Mouse (Mus musculus) gastrocnemius, postnatal 14 days (tissue): ENCODE measurements around the gene Serpinf1. TPM values are rescaled to one million over a fixed set of nuclear protein-coding genes. Genes with fewer than 3 reads are reported as not detected.
A peak's percentile ranks its signal among the peaks of the same experiment; 100 is the strongest.

ENCODE experiments used
- DNase-seq: peaks from one replicate; pipeline ENCODE4 v3.0.0; 2021; ENCODE audit warnings: mixed read lengths
- intact Hi-C: fragments of 180-260 bp; cut with DNase I; formaldehyde crosslinking; loops from one replicate; pipeline ENCODE4 v1.15.1; 2025; ENCODE audit warnings: low total_unique reads
- total RNA-seq, 2 experiments: library from RNA; stranded (reverse); gene quantifications; 2 replicates each; pipeline ENCODE4 v1.2.3; 2021

The Serpinf1 gene
- total RNA-seq, 2 experiments from 2014 or later, result 128 to 156 TPM

DNA sequence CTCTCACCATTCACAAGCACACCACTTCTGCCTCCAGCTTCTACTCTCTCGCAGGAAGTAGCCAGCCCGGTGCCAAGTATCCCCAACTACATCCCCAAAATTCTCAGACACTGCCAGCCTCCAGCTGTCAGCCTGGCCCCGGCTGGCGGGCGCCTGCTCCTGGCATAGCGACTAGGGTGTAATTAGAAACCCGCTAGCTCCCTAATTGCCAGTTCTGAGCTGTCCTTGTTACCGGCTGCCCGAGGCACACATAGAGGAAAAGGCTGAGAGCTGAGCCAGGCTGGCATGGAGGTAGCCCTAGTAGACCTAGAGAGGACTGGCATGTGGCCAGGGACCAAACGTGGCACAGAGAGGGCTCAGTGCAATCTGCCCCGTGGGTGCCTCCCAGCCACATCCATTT is 8.8 kb upstream of the Serpinf1 start:
- DNase-seq, result peak; percentile 86
- intact Hi-C loops, result no loop called here

DNA sequence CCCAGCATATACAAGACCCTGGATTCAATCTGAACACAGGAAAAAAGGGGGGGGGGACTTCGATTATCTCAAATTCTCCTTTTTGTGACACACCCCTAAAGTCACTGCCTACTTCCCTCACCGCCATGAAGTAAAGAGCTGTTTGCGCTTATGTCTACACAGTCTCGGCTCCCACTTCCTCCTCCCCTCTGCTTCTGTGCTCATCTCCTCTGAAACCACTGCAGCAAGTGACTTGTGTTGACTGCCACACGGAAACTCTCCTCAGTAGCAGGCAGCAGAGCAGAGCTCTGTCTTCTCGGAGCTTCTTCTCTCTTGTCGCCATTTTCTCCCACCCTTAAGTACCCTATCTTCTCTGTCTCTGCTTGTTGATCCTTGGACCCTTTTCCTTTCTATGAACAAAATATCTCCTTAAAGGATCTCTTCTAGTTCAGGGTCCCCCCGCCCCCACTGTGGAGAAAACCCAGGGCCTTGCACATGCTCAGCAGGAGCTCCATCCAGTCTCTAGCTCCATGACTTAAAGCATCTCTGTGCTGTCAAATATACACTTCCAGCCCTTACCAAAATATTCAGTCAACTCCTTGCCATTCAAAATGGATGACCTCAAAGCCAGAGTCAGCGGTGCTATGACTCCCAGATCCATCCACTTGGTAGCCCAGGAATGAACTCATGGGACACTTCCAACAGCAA is 6.7 kb upstream of the Serpinf1 start:
- no peak for DNase-seq

DNA sequence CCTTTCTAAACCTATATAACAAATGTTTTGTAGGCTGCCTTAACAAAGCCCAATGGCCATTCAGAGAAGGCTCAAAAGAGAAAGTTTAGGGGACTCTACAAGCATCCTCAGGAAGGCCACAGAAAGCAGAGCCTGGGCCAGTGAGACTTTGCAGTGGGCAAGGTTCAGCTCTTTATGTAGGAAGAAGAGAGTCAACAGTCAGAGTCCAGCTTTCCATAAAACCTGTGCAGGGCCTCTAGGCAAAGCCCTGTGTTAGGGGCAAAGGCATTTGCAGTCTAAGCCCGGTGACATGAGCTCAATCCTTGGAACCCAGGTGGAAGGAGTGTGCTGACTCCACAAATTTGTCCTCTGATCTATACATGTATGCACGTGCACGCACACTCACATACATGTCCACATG is 2.0 kb upstream of the Serpinf1 start:
- intact Hi-C loops, result no loop called here

More for the DNA sequence above, 6.7 kb upstream of the Serpinf1 start:
- intact Hi-C loops, result no loop called here

DNA sequence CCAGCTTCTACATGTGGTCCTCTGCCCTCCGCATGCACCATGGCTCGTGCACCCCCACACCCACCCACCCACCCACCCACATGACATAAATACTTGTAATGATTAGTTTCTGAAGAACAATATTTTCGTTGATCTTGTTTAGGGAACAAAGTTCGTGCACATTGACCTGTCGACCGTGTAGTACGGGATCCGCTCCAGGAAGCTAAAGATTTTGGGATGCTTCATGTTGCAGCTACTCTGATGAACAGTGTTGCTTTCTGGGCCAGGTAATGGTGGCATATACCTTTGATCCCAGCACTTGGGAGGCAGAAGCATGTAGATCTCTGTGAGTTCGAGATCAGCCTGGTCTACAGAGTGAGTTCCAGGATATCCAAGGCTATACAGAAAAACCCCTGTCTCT is 1.5 kb upstream of the Serpinf1 start:
- DNase-seq, result no peak
- intact Hi-C loops, result no loop called here

More for the DNA sequence above, 2.0 kb upstream of the Serpinf1 start:
- DNase-seq, result no peak

DNA sequence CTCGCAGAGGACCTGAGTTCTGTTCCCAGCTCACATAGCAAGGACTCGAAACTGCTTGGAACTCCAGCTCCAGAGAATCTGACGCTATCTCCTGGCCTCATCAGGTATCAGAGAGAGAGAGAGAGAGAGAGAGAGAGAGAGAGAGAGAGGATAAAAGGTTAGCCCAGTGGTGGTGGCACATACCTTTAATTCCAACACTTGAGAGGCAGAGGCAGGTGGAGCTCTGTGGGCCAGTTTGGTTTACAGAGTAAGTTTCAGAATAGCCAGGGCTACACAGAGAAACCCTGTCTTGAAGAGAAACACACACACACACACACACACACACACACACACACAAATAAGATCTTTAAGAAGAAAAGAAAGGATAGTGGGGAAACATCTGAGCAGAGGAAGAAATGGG is 590 bp upstream of the Serpinf1 start:
- intact Hi-C loops, result no loop called here
- DNase-seq, result no peak

DNA sequence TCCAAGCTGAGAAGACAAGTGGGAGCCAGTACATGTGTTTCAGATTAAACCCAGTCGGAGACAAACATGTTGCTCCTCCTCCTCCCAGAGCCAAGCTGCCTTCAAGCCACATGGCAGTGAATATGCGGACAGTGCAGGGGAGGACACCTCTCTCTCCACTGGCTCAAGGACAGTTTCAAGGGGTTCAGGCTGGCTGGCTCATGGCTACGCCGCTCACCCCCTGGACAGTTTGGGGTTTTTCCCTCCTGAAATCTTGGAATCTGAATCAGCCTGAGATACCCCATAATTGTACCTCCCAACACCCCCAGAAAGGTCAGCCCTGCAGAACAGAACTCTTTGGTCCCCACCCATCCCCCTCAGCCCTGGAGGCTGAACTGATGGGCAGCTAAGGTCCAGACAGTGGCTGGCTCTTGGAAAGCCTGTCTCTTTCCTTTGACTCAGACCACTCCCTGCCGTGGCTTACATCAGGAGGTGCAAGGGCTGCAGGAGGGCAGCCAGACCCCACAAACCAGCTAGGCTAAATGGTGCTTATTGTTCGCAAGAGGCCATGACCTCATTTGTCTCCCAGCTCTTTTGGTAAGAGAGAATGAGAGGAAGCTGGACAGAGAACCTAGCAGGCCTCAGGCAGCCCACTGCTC is 1.0 kb downstream of the Serpinf1 start:
- DNase-seq, result peak; percentile 49
- intact Hi-C loops, result no loop called here

DNA sequence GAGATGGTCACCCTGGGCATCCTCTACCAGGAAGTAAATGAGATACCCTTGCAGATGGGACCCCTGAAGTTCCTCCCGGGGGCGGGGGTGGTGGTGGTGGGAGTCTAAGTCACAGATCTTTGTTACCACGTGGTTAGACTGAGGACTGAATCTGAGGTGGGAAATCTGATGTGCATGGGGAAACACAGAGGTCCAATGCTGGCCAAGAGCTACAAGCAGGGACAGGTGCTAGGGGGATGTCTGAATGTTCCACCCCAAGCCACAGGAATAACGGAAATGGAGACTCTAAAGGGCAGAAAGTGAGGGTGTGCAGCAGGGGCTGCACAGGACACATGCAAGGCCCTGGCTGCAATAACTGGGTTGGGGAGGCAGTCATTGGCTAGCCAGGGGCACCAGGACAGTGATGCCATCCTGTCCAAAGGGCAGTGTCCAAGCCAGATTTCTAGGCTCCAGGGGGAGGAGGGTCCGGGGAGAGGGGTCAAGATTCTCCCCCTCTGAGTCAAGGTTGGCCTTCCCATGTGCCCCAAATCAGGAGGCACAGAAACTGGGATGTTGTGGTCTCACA is 1.6 kb downstream of the Serpinf1 start:
- no peak for DNase-seq
- intact Hi-C loops, result no loop called here

DNA sequence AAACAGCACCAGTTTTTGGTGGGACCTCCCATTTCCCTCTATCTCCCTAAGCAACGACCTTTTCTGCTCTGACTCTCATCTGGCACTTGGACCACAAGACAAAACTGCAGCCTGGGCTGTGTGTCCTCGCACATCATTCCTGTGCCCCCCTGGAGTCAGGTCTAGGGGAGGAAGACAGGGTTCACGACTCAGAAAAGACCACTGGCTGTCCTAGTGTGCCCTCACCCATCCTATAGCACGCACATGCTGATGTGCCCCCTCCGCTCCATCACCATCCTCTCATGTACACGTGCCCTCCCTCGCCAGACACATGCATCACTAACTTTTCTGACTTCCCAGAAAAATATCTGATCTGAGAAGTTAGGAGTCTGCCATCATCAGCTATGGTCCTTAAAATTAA is 2.5 kb downstream of the Serpinf1 start:
- no peak for DNase-seq
- intact Hi-C loops, result no loop called here

DNA sequence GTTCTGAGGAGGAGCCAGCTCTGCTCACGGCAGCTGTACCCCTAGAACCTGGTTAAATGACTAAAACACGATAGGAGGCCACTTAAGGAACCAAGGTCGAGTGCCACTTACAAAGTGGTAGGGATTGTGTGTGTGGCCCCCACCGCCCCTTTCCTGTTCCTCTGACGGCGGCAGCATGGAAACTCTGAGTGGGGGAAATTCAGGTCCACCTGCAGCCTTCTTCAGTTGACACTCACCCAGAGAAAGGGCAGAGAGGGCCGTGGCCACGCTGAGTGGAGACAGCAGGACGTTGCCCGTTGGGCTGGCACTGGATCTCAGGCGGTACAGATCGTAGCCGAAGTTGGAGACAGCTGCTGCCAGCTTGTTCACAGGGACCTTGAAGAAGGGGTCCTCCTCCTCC is 6.5 kb downstream of the Serpinf1 start:
- intact Hi-C loops, result no loop called here
- no peak for DNase-seq

DNA sequence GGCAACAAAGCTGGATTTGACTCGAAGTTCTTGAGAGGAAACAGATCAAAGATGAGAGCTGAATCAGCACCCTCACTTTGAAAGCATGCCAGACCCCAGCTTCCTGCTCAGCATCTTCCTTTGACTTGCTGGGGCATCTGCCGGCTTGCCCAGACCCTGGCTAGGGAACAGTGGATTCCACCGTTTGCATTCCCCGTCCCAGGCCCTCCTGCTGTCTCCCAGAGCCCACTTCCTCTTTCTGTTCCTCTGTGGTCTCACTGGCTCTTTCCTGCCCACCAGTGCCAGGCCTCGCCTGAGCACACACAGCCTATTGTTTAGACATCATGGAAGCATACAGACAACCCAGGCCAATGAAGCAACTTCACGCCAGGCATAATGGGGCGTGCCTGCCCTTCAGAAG is 7.4 kb downstream of the Serpinf1 start:
- intact Hi-C loops, result no loop called here
- DNase-seq, result no peak

DNA sequence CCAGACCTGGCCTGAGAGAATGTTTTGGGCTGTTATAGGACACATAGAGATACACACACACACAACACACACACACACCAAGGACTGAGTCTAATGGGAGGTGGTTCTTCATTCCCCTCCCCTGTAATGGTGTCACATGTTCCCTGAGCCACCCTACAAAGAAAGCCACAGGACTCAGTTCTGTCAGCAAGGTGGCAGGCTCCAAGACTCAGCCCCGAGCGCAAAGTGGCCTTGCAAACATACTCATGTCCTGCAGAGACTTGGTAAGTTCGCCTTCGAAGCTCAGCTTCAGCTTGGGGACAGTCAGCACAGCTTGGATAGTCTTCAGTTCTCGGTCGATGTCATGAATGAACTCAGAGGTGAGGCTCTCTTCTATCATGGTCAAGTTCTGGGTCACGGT is 11.9 kb downstream of the Serpinf1 start:
- intact Hi-C loops, result no loop called here
- no peak for DNase-seq

DNA sequence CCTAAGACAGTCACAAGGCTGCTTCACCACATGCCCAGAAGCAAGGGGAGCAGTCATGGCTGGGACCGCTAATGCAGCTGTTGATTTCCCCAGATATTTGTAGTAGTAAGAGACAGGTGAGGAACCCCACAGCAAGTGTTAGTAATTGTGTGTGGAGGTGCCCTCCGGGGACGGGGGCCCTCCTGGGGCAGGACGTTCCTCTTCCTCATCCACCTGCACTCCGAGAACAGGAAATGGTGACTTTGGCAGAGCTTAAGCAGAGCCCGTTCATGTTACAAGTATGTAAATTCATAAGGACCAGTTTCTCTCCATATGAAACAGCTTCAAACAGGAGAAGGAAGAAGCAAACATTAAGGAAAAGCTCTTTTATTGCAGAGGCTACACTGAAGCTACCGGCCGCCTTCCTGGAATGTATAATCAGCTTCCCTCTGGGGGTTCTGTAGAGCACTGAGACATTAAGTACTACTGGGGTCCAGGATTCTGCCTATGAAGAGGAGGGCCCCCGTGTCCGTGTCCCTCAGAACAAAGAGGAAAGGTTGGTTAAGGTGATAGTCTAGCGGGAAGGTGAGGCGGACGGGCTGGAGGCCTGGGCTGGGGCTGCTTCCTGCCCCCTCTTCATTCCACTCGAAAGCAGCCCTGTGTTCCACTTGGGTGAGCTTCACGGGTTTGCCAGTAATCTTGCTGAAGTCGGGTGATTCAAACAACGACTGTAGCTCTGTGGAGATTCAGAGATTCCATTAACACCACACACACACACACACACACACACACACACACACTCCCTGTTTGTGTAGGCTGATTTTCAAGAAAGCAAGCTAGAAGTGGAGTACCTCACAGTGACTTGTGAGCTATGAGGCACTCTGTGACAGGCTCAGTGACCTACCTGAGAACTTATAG is 12.6 kb downstream of the Serpinf1 start:
- intact Hi-C loops, result loop anchor here (10.0 kb wide), 1 partner anchor 95 kb away; no protein-coding TSS in a partner anchor

DNA sequence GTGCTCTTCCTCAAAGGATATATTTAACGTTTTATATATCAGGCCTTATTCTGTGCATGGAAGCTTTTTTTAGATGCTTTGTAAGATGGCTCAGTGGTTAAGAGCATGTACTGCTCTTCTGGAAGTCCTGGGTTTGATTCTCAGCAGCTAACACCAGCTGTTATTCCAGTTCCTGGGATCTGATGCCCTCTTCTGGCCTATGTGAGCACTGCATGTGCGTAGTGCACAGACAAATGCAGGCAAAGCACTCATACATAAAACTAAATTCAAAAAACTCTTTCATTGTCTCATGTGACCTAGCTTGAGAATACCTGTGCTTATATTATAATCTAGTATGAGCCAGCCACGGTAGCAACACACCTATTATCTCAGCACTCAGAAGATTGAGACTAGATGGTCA is 15.6 kb downstream of the Serpinf1 start:
- intact Hi-C loops, result loop anchor here (10.0 kb wide), 1 partner anchor 98 kb away; no protein-coding TSS in a partner anchor
- peak; percentile 35 for DNase-seq

More for the DNA sequence above, 12.6 kb downstream of the Serpinf1 start:
- DNase-seq, result no peak

DNA sequence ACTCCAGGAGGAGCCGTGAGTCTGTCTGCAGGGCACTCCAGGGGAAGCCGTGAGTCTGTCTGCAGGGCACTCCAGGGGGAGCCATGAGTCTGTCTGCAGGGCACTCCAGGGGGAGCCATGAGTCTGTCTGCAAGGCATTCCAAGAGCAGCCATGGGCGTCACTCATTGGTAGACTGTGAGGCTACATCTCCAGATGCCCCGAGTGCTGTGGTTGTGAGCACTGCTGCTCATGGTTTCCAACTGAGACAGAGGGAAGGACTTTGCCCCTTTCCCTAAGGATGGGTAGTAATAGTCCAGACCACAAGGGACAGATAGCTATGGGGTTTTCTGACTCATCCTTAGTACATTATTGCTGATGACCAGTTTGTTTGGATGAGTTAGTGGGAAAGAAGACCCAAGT is 16.4 kb downstream of the Serpinf1 start:
- intact Hi-C loops, result loop anchor here (10.0 kb wide), 1 partner anchor 99 kb away; no protein-coding TSS in a partner anchor
- no peak for DNase-seq

DNA sequence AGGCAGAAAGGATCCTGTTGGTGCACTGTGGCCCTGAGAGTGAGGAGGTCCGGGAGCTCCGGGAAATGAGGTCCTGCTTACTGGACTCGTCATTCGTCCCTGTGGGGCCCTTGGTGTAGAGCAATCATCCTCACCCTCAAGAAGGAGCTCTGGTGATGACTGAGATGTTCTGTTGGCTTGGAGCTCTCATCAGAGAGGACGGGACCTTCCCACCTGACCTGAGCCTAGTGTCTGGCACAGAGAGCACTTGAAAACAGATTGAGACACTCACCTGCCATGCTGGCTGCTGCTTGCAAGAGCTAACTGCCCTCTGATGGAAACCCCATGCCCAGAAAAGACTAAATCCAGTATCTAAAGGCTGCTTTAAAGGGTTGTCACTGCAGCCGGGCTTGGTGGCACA is 17.7 kb downstream of the Serpinf1 start:
- intact Hi-C loops, result loop anchor here (10.0 kb wide), 1 partner anchor 100 kb away; no protein-coding TSS in a partner anchor
- DNase-seq, result no peak

DNA sequence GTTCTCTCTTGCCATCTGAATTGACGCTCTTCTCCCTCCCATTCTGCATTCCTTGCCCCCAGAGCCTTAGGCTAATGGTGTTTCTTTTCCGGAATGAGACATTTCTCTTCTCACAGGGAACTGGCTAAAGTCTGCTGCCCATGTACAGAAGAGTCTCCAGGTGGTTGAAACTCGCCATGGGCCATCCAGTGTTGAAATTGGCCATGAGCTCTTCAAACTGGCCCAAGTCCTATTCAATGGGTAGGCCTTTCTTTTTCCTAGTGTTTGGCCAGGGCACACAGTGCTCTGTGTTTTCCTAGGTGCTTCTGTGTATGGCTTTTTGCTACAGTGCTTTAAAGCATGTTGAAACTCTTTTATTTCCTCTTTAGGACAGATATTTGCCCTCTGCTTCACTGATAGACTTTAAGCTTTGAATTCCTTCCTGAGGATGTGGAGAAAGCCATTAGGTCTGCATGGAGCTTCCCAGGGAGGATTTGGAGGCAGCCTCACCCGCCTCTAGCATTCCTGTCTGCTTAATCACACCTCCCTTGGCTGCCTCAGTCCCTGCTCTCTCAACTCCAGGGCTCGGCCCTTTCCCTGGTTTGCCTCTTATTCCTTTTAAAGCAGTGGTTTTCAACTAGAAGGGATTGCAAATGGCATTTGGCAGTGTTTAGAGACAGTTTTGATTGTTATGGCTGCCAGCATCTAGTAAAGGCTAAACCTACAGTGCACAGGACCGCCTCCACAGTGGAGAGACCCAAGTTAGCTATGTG is 19.0 kb downstream of the Serpinf1 start:
- intact Hi-C loops, result loop anchor here (10.0 kb wide), 1 partner anchor 101 kb away; no protein-coding TSS in a partner anchor
- peak; percentile 62 for DNase-seq

DNA sequence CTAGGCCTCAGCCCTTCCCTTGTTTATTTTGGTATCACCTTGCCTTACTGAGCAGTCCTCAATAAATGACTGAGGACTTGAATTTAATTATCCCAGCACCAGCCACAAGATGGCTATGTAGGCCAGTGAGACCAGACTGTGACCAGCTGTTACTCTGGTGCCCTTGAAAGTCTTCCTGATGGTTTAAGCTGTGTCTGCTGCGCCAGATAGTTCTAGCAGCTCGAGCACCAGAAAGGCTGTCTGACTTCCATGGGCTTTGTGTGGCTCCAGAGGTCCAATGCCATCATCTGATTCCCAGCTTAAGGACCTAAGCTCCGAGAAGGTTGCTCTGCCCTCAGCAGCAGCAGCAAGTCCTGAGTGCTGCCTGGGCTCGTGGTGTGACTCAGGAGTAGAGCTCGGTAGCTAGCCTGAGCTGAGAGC is 20.2 kb downstream of the Serpinf1 start:
- peak; percentile 43 for DNase-seq
- intact Hi-C loops, result loop anchor here (10.0 kb wide), 1 partner anchor 103 kb away; no protein-coding TSS in a partner anchor

DNA sequence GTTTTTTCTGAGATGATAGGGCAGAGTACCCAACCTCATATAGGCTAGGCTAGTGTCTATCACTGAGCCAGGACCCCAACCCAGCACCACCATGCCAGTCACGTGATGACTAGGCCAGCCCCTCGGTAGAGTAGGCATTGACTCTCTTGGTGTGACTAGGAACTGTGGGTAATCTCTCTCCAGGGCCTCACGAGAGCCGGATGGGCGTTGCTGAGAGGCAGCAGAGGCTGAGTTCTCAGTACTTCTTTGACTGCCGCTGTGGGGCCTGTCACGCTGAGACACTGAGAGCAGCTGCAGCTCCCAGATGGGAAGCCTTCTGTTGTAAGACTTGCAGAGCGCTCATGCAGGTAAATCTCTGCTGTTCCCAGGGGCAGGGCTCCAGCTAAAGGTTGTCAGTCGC is 22.4 kb downstream of the Serpinf1 start:
- intact Hi-C loops, result loop anchor here (10.0 kb wide), 1 partner anchor 105 kb away; no protein-coding TSS in a partner anchor
- DNase-seq, result no peak

DNA sequence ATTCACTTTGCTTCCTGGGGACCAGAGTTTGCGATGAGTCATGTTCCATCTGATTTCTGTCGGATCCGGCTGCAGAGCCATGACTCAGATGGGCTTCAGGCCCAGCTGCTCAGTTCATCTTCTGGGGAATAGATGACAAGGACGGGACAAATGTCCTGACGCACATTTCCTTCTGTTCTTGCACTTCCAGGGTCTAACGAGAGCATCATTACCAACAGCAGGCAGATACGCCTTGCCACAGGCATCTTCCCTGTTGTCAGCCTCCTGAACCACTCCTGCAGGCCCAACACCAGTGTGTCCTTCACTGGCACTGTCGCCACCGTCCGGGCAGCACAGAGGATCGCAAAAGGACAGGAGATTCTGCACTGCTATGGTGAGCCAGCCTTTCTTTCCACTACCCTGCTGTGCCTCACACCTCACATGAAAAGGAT is 23.1 kb downstream of the Serpinf1 start:
- intact Hi-C loops, result no loop called here
- no peak for DNase-seq
